17 mouse cellular contexts compared by ENCODE assay signal in genomic region chr11:118135271-118135670, GRCm38 (mm10). TPM values are rescaled to one million over a fixed set of nuclear protein-coding genes. Genes with fewer than 3 reads are reported as not detected.
DNase-seq lines count a peak whose midpoint lies in the region; ATAC-seq and TF ChIP-seq lines count a peak whose summit lies in the region.
"Had no signal": no experiment of that assay in that cellular context is flagged by ENCODE, and none has a peak within 500 bp of the region (broad histone marks: within the 10 kb centered on the region; RNA-seq: fewer than 3 reads in every experiment).

No protein-coding gene starts in this region.

- peak; percentile 27 for DNase-seq in lung, embryonic 14.5 days
- DNase-seq in lung, adult 2 months: no peak
- DNase-seq in monocyte, adult 2 months (ENCODE audit: low read depth in 1 of 2, low spot score in 2 of 2): peak; percentile 29 to 49
- peak; percentile 43 for DNase-seq in thymus, postnatal 25 days
- no peak for DNase-seq in adrenal gland, postnatal 4 days (ENCODE audit: low spot score in 2 of 2)
- DNase-seq: adrenal gland, adult 8-10 months; cerebellum, postnatal 10 days; heart, postnatal 4 days; kidney, adult 2 months; liver, postnatal 0 days had no signal

- no peak for TF ChIP-seq CTCF in lung, embryonic 14.5 days (IDR thresholded peaks at IDR 0.05; ENCODE audit: low read depth)
- TF ChIP-seq CTCF in lung, adult 2 months (IDR thresholded peaks at IDR 0.05; ENCODE audit: insufficient read depth, low read length): no peak

- no peaks in the 10 kb centered on the region for H3K27me3 ChIP-seq in lung, embryonic 14.5 days (ENCODE audit: insufficient read depth, low read length)
- H3K27me3 ChIP-seq: heart, embryonic 12.5 days; midbrain, embryonic 13.5 days had no signal

- H3K9ac ChIP-seq in lung, embryonic 14.5 days: no peak overlapping the region
- H3K9ac ChIP-seq: heart, embryonic 12.5 days; liver, postnatal 0 days; midbrain, embryonic 13.5 days had no signal

- no peaks in the 10 kb centered on the region for H3K9me3 ChIP-seq in lung, embryonic 14.5 days (ENCODE audit: low read depth, low read length)
- H3K9me3 ChIP-seq: midbrain, embryonic 13.5 days had no signal

- no peak overlapping the region for H3K4me2 ChIP-seq in lung, embryonic 14.5 days
- H3K4me2 ChIP-seq: heart, embryonic 12.5 days; midbrain, embryonic 13.5 days had no signal

- no peak for ATAC-seq in lung, embryonic 14.5 days (ENCODE audit: insufficient read depth)
- ATAC-seq in granulocyte monocyte progenitor cell, adult 5-6 weeks (replicated peaks; ENCODE audit: poor library complexity, severe bottlenecking): peak; percentile 83
- ATAC-seq in cerebellum, adult (ENCODE audit: insufficient number of reproducible peaks, low FRiP score, low TSS enrichment): no peak
- ATAC-seq: CD4-positive, CD25-positive, alpha-beta regulatory T cell, adult 4 months; forebrain, embryonic 14.5 days; hindbrain, postnatal 0 days; liver, postnatal 0 days; midbrain, embryonic 13.5 days had no signal

- H3K4me1 ChIP-seq in lung, embryonic 14.5 days (ENCODE audit: insufficient read depth): peaks cover 11% of the 10 kb centered on the region; the same call in 1 of the 2 replicates
- H3K4me1 ChIP-seq in lung, adult 2 months (ENCODE audit: control insufficient read depth, insufficient read depth, low read length): no peaks in the 10 kb centered on the region

- H3K36me3 ChIP-seq in lung, embryonic 14.5 days (ENCODE audit: insufficient read depth): no peaks in the 10 kb centered on the region
- H3K36me3 ChIP-seq: heart, embryonic 12.5 days; midbrain, embryonic 13.5 days had no signal

- 29% methylated on average over 6 of the region's 6 CpGs for WGBS in lung, embryonic 14.5 days
- WGBS in lung, adult 2 months: 32% methylated on average over 6 of the region's 6 CpGs

- H3K4me3 ChIP-seq in lung, embryonic 14.5 days (ENCODE audit: low read depth, low read length): no peak overlapping the region
- no peak overlapping the region for H3K4me3 ChIP-seq in lung, adult 2 months (replicated peaks; ENCODE audit: extremely low read depth, low read depth, low read length)
- H3K4me3 ChIP-seq: heart, embryonic 12.5 days; midbrain, embryonic 13.5 days had no signal

- H3K27ac ChIP-seq in lung, embryonic 14.5 days (ENCODE audit: low read depth): no peak overlapping the region
- H3K27ac ChIP-seq: hindbrain, postnatal 0 days; midbrain, embryonic 13.5 days had no signal

- no peak for TF ChIP-seq POLR2A in lung, adult 2 months (IDR thresholded peaks at IDR 0.05; ENCODE audit: borderline replicate concordance, extremely low read depth, low read depth, low read length)

RNA-seq across cellular contexts. Expression of gene Dnah17, which starts 4.8 kb away (rescaled TPM):
- 0.11 and 0.29 TPM in 2 replicates for polyA plus RNA-seq in lung, embryonic 14.5 days (2014; fragmentation: Nextera tagmentation; extraction: Ambion mirVana)
- 0.03 and 0.18 TPM in 2 replicates for polyA plus RNA-seq in lung, adult 2 months (2012; rRNA removed)
- 0.13 TPM in 1 of 2 replicates, not detected in the other for total RNA-seq in granulocyte monocyte progenitor cell, adult 5-6 weeks (2014; fragmentation: Nextera tagmentation)
- total RNA-seq in granulocyte monocyte progenitor cell, adult 5-6 weeks (2017): not detected in 2 replicates
- under 1 TPM; 0.08 to 0.42 TPM for total RNA-seq in adrenal gland, postnatal 4 days (2021)
- total RNA-seq: hindbrain, postnatal 0 days had no signal

Comparison
In these comparisons a context has a peak if more than half of its experiments do, and no peak if none do; other contexts are left out.
1. DNase-seq: peak in lung, embryonic 14.5 days (single experiment), monocyte, adult 2 months (2 of 2) and thymus, postnatal 25 days (single experiment); none in lung, adult 2 months (single experiment) and adrenal gland, postnatal 4 days (0 of 2).